Mouse (Mus musculus): Measurements from ENCODE around the gene Ube2v1.

Ube2v1 gene

DNA sequence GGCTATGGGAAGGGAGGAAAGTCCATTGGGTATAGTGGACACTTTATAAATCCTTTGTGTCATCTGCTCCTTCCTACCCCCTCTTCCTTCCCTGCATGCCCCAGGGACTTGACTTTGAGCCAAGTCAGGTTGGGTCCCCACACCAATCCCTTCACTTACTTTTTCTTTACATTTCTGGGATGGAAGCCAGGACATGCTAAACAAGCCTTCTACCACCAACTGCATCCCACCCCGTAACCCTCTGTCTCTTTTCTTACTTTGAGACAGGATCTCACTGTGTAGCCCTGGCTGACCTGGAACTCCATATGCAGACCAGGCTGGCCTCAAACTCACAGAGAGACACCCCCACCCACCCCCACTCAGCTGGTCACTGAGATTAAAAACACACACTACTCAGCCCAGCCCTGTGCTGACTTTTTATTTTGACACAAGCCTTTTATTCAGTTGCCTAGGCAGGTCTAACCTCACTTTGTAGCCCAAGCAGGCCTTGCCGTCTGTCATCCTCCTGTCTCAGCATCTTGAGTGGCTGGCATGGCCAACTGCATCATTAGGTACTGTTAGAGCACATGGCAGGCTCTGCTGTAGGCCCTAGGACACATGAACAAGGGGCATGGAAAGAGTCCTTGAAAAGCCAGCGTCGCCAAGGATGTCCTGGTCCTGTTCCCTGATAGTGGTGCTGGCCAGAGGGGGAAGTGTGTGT lies 38.2 kb downstream of the Ube2v1 start:
- DNase-seq (ENCODE audit: low spot score): no peak

DNA sequence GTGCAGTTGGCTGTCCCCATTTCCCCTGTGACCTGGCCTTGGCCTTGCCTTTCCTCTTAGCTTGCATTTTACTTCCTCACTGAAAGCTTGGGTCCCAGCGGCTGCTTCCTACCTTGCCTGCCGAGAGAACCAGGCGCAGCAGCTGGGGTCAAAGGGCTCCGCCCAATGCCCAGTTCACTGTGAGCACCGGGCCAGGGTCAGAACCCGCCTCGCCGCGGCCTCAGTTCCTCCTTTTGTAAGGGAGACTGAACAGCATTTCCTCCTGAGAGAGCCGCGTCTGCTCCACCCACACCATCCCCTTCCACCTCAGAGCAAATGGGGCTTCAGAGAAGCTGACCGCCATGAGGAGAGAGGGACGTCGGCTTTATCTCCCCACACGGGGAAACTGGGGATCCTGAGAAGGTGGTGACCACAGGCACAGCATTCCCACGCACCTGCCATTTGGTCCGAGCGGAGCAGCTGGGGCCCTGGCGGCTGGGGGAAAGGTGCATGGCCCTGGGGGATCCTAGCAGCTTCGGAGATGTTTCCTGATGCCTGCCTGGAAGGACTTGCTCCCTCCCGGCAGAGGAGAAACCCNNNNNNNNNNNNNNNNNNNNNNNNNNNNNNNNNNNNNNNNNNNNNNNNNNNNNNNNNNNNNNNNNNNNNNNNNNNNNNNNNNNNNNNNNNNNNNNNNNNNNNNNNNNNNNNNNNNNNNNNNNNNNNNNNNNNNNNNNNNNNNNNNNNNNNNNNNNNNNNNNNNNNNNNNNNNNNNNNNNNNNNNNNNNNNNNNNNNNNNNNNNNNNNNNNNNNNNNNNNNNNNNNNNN lies 42.9 kb downstream of the Ube2v1 start:
- no peak for DNase-seq (ENCODE audit: low spot score)

DNA sequence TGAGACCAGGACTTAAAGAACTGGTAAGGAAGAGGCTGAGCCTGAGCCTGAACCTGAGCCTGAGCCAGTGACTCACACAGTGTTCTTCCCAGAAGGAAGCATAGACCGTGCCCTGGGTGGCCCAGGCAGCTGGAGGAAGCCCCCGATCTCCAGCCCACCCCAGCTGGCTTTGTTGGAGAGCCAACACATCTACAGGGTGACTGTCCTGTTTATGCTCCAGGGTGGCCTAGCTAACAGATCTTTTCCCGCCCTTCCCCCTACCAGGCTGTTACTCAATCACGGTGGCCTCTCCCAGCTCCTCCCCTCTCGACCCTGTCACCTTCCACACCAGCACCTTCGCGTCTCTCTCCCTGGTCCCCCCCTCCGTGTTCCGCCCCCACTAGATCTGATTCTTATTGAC lies 44.9 kb downstream of the Ube2v1 start:
- no peak for DNase-seq (ENCODE audit: low spot score)

DNA sequence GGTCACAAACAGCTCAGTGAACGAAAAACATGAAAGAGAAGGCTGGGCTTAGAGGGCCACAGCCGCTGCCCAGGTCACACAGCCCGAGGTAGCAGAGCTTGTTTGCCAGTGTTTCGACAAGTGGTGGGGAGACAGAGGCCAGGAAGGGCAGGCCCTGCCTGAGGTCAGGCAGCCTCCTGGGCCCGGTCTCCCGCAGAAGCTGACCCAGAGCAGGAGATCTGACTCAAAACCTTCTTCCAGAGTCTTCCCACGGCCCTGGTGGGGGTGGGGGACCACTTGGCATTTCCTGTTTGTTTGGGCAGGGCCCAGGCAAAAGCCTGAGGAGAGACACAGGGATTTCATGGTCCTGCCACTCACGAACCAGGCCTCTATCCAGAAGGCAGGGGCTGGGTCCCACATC lies 45.9 kb downstream of the Ube2v1 start:
- DNase-seq (ENCODE audit: low spot score): no peak

DNA sequence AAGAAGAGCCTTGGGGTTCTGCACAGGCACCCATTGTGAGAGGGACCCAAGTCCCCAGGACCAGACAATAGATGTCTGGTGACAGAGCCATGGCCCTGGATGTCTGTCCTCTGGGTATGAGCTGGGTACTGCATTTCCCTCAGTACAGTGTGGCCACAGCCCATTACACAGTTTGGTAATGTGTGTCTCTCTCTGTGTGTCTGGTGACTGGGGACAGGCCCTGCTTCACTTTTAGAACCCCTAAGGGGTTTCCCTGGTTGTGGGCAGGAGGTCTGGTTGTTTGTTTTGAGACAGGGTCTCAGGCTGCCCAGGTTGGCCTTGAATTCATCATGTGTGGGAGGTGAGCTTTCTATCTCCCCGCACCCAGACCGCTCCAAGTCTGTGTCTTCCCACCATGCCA lies 46.6 kb downstream of the Ube2v1 start:
- DNase-seq (ENCODE audit: low spot score): no peak

DNA sequence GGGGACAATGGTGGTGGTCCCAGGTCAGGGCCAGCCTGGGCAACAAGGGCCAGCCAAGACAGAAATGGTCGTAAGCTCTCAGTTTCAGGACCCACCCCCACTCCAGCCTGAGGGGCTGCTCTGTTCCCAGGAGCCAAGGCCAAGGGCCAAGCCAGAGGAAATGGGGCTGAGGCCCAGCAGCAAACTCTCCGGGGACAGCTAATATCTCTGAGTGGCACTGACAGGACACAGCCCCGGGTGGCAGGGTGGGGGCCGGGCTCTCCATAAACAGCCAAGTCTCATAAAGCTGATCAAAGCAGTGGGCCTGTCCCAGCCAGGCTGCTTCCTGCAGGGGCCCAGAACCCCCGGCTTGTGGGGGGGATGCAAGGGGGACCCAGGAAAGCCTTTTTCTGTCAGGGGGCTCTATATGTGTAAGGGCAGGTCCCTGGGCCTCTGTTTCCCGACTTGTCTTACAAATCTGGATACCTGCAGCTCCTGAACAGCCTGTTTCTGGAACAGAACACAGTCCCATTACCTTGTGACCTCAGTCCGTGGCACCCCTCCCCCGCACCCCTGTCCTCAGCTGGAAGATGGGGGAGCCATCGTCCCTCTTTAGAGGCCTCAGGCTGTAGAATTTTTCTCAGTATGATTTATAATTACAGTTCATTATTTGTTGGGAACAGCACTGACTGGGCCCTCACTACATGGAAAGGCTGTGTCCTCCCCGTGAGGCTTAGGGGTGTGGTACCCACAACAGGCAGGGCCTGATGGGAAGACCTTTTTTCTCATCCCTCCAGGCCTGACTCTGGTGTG lies 48.5 kb downstream of the Ube2v1 start:
- DNase-seq (ENCODE audit: low spot score): no peak

DNA sequence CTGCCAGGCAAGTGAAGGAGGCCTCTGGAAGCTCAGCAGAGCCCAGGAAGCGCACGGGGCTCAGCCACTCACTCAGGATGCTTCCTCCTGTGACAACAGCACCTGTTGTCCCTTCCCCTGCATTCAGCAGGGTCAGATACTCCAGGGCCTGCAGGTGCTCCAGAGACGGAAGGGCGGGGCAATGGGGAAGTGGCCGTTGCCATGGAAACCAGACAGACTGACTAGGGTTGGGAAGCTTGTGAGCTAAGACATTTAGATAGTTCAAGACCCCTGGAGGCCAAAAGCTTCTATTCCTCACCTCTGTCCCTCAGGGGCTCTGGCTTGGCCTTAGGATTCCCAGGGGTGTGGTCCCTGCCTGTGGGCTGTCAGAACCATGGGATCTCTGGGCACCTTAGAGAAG lies 53.4 kb downstream of the Ube2v1 start:
- DNase-seq (ENCODE audit: low spot score): no peak

DNA sequence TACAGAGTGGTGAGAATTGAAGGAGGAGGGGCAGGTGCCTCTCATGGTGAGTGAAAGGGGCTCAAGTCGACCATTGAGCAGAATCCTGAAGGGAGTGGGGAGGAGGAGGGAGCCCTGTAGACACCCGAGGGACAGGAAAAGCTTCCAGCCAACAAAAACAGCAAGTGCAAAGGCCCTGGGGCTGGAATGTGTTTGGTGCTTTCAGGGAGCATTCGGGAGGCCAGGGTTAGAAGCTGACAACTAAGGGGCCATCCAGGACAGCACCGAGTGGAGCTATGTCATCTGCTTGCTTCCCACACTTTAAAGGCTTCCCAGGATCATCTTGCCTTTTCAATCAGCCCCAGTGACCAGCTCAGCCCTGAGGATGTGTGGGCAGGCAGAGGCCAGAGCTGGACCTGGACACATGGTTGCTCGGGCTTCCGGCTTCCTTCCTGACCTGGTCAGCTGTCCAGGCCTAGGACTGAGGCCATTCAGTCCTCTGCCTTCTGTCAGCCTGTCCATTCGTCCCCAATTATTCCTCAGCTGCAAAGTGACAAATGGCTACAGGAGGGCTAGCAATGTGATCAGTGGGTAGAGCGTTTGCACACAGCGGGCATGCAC lies 54.6 kb downstream of the Ube2v1 start:
- no peak for DNase-seq (ENCODE audit: low spot score)

DNA sequence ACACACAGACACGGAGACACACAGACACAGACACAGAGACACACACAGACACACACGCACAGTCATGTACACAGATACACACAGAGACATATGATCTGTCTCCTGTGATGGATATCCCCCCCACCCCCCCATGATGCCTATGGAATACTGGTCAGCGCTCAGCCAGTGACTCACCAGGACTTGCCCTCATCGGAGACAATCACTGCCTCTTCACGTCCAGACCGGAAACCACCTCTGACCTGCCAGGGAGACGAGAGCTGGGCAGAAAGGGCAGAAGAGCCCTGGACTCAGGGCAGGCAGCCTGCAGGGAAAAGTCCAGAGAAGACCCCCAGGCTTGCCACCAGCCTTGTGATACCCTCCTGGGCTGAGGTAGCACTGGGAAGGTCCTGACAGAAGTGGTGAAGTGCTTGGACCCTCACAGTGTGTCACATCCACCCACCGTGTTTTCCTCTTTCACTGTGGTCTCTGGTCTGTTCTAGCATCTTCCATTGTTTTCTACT lies 55.7 kb downstream of the Ube2v1 start:
- no peak for DNase-seq (ENCODE audit: low spot score)

DNA sequence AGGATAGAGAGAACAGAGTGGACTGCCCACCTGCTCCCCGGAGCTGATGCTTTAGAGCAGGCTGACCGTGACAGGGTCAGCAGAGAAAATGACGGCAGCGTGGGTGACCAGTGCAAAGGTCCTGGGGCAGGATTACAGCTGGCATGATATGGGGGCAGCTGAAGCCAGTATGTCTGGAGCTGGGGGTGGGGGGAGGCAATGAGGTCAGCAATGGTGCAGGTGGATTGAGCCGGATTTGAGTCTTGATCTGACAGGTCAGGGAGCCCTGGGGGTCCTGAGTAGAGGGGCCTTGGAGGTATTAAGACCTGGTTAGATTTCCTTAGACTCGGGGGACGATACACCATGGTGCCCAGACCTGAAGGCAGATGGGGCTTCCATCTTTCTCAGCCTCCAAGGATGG lies 56.3 kb downstream of the Ube2v1 start:
- DNase-seq (ENCODE audit: low spot score): no peak

DNA sequence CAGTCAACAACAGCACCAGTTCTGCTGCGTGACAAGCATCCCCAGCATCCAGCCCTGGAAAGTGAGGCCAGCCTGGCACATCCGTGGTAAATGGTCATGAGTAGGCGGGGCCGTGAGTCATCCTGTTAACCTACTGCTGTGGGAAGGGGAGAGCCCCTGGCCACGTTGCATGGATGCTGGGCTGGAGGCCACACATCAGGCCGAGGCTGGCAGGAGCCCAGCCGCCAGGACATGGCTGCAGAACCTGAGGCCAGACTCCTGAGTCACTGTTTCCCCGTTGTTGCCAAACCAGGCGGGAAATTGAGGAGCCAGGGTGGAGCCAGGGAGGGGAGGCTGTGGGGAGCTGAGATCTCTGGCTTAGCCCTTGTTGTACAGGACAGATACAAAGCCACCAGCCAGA lies 57.1 kb downstream of the Ube2v1 start:
- no peak for DNase-seq (ENCODE audit: low spot score)

DNA sequence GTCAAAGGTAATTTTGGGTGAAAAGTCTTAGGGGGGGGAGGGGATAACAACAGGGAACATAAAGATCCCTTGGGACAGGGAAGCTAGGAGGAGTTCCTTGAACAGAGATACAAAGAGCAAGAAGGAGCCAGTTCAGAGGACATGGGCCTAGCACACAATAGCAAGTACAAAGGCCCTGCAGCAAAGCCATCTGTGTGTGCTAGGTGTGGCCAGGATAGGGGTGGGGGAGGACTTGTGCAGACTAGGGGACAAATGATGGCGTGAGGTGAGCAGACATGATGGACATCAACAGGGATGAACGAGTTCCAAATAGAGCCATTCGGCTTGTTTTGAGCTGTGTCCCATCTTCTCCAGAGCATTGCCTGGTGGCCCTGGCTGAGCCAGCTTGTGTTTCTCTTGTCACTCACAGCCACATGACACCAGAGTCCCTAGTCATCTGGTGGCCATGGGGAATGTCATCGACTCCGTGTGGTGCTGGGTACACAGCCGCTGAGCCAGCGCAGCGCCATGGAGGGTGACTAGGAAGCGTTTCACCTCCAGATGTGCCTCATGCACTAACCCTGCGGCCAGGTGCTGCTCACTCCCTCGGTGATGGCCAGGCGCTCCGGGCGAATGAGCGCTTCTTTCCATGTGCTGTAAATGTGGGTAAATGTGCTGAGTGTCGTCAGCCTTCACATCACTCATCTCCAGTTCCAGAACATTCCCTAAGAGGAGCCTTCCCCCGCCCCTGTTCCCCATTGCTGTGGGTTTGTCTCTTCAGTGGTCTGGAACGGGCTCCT lies 60.3 kb downstream of the Ube2v1 start:
- DNase-seq (ENCODE audit: low spot score): no peak

DNA sequence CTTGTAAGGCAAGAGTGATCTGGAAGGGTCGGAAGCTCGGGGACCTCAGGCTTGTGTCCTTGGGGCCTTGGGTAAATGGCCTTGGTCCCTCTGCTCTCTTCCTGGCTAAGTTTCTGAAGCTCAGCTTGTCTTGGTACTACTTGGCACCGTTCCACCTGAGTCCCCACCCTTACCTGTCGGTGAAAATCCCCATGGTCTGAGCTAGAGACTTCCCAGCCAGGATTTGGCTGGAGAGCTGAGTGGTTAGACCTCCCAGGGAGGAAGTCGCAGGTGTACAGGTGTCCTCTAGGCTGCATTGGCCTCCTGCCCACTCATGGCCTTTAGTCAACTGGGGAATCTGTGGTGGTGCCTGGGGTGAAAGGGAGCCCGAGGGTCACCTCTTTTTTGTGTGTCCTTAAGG lies 61.1 kb downstream of the Ube2v1 start:
- no peak for DNase-seq (ENCODE audit: low spot score)

DNA sequence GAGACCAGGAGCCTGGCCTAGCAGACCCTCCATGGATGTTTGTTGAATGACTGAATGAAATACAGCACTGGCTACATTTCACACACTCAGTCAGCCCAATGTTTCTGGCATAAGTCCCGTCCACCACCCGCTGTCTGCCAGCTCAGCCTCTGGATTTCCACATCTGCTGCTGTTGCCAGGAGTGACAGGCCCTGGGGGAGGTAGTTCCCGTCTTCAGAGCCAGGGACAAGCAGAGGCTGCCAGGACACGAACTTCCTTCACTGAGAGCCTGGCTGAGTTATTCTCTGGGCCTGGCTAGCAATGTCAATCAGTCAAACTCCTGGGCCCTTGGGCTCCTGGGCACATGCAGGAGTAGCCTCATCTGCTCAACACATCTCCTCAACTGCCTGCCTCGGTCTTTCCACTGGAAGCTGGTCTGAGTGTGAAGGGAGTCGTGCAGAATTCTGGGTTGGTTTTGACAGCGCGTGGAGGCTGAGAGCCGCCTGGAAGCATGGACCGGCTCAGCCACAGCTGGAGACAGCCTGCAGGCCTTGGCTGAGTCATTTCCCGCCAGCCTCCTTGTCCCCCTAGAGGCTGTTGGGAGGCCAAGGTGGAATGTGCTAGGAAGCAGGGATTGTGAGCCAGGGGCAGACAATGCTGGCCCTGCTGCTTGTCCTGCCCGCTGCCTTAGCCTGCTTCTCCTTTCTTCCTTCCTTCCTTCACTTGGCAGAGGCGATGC lies 61.8 kb downstream of the Ube2v1 start:
- DNase-seq (ENCODE audit: low spot score): no peak

DNA sequence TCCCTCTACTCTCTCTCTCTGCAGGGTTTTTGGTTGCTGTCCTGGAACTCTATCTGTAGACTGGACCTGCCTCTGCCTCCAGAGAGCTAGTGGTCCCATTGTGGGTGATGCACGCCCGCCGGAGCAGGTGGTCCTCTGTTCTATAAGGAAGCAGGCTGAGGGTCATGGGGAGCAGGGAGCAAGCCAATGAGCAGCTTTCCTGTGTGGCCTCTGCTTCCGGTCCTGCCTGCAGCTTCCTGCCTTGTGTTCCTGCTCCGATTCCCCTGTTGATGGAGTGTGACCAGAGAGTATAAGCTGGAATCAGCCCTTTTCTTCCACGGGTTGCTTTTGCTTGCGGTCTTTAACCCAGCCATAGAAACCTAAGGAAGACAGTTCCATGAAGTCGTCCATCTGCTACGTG lies 63.8 kb downstream of the Ube2v1 start:
- DNase-seq (ENCODE audit: low spot score): no peak

DNA sequence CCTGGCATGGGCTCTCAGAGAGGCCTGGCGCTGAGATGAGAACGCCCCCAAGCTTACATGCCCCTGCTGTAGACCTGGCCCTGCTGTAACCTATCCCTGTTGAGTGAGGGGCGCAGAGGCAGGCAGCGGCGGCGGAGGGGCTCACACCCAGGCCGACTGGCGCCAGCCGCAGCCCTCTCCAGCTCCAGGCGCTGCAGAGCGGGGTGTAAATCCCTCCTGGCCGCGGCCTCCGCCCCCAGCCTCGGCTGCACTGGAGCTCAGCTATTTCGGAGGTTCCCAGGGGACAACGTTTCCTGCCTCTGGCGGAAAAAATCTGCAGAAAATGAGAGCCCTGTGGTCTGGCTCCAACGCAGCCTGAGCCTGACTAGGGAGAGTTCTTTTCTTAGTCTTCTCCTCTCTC lies 66.2 kb downstream of the Ube2v1 start:
- no peak for DNase-seq (ENCODE audit: low spot score)

DNA sequence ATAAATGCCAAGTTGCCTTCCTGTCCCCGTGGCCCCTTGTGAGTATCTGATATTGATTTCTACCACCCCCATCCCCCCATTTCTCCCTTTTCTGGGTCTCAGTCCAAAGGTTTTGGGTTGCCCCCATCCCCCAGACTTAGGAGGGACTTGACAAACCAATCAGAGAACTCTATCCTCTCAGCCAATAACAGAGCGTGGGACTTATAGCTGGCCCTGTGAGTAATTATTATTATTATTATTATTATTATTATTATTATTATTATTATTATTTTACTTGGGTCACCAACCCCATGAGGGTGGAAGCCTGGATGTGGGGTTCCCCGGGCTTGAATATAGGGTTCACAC lies 66.6 kb downstream of the Ube2v1 start:
- DNase-seq (ENCODE audit: low spot score): no peak

DNA sequence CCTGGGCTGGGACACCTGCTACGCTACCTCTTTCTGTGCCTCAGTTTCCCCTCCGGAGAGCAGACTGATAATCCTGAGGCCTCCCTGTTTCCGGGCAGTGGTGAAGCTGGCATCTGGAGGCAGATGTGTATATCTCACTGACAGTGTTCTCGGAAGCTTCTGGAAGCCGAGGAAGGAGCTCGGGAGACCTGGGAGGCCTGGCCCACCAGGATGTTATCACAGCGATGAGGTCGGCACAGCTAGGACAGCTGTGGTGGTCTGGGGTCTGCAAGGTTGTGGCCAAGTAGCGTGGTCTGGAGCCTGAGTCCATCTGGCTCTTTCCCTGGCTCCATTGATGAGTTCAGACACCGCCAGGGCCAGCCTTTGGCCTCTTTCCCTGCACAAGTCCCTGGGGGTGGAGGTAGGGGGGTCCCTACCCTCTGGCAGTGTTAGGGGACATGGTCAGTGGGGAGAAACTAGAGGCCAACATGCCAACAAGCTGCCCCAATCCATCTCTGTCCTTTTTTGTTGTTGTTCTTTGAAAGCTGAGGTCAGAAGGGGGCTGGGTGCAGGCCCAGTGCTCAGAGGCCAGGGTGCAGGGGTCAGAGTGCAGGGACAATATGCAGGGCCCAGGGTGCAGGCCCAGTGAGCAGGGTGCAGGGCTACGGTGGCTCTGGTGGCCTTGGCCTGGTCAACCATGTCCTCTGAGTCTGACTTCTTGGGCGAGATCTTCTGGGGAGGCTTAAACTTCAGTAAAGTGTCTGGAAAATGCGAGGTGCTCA lies 67.2 kb downstream of the Ube2v1 start:
- DNase-seq (ENCODE audit: low spot score): no peak

DNA sequence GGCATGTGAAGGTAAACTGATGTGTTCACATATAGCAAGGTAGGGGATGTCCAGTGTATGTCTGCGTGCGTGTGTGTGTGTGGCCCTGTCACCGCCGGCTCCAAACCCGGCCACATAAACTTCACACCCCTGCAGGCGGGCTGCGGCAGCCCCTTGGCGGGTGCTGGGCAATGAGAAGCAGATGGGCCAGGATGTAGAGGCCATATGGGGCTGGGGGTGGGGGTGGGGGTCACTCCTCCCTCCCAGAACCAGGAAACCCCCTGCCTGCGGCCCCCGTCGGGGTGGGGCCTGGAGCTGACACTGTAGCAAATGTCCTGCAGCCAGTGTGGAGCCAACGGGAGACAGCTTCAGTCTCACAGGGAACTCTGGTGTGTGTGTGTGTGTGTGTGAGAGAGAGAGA lies 68.2 kb downstream of the Ube2v1 start:
- DNase-seq (ENCODE audit: low spot score): no peak

DNA sequence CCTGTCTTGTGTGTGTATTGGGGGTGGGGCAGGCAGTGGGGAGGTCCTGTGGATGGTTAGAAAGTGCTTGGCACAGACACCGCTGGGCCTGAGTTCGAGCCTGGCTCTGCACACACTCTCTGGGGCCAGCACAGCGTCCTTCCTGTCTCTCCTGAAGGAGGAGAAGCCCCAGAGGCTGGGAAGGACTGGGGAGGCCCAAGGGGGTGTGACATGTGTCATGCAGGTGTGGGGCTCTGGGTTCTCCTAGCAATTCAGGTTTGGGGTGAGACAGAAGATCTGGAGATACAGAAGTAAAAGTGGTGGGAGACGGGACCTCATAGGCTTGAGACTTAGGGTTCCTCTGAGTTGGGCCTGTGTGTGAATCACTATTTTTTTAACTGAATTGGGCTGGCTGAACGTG lies 68.9 kb downstream of the Ube2v1 start:
- DNase-seq (ENCODE audit: low spot score): no peak

Data from urinary bladder, postnatal 10 days (tissue).